Mouse (Mus musculus) adrenal gland, postnatal 10 days (tissue): ENCODE measurements around the gene Cox8a. TPM values are rescaled to one million over a fixed set of nuclear protein-coding genes. Genes with fewer than 3 reads are reported as not detected.

ENCODE experiments used
- DNase-seq: peaks from one replicate; pipeline ENCODE4 v3.0.0; 2021; ENCODE audit warnings: mixed read lengths
- total RNA-seq, 2 experiments: library from RNA; stranded (reverse); gene quantifications; 2 replicates each; pipeline ENCODE4 v1.2.3; 2021

The Cox8a gene
- total RNA-seq, 2 experiments from 2014 or later, result 1,477 to 1,649 TPM

GRCm38 (mm10) chr19:7223488-7223887 lies 6.1 kb upstream of the Cox8a start:
- no peak for DNase-seq

GRCm38 (mm10) chr19:7222196-7222595 lies 4.8 kb upstream of the Cox8a start:
- peak; percentile 67 for DNase-seq

- DNase-seq, result no peak
Observed at GRCm38 (mm10) chr19:7218753-7219152, 1.3 kb upstream of the Cox8a start.

- no peak for DNase-seq
Observed at GRCm38 (mm10) chr19:7217926-7218267, 481 bp upstream of the Cox8a start.

DNA sequence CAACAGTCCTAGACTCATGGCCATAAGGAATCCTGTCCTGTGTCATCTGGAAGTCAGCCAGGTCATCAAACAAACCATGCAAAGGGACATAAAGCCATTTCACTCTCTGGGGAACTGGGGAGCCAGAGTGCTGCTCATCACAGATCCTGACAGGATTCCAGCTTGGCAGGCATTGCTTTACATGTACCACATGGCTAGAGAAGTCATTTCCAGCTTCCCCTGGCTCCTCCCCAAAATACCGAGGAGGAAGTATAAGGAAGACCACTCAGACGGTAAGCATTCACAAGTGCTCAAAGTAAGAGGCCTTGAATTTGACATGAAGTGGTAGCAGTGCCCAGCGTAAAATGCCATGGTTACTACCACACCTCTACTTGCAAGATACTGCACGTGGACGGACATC lies 2.9 kb downstream of the Cox8a start:
- no peak for DNase-seq

DNA sequence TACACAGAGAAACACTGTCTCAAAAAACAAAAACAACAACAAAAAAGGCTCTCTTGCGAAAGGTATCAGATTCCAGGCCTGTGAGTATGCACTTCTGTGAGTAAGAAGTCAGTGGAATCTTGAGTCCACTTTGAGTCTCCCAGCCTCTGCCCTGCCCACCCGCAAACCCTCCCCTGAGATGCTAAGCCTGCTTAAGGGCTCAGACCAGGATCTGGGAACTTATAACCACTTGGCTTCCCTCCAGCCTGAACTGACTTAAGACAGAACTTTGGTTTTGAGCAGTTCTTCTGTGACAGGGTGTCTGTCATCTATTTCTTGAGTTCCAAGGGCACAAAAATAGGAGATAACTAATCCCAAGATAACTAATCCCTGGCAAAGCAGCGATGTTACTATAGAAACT lies 4.4 kb downstream of the Cox8a start:
- no peak for DNase-seq

DNA sequence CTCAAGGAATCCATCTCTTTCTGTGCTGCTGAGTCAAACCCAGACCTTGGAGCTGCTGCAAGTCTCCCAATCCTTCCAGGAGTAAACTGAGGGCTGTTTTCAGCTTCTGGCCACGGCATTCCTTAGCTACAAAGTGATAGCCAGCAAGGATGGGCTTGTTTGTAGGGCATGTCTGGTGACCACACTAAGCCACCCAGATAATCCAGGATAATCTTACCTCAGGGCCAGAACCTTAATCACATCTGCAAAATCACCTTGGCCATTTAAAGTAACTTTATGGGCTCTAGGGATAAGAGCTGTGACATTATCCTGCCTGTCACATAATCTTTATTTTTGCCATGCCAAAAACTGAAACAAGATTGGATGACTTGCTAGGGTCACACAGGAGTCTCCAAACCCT lies 5.2 kb downstream of the Cox8a start:
- no peak for DNase-seq

- DNase-seq, result no peak
Observed at GRCm38 (mm10) chr19:7209907-7210646, 7.3 kb downstream of the Cox8a start.

- DNase-seq, result peak; percentile 96
Observed at GRCm38 (mm10) chr19:7205753-7206736, 11.4 kb downstream of the Cox8a start, which contains the start of gene Otub1. Otub1 (minus strand) TSS chr19:7206316.

- DNase-seq, result no peak
Observed at GRCm38 (mm10) chr19:7205326-7205725, 12.1 kb downstream of the Cox8a start.

DNA sequence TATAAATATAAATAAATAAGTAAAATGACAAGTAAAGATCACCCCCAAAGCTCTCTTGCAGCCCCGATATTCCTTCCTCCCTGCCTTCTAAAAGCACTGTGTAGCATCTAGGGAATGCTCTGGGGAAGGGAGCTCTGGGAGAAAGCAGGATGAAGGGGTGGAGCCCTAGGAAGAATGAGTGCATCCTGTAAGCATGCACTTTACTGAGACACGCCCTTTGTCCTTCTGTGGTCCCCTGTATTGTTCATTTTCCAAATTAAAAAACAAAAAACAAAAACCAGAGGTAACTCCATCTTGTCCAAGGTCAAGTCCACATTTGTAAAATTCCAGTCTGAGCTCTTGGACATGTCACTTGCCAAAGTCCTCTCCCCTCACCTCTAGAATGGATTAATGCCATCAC lies 12.5 kb downstream of the Cox8a start:
- no peak for DNase-seq

GRCm38 (mm10) chr19:7200427-7200826 lies 17.0 kb downstream of the Cox8a start:
- no peak for DNase-seq

DNA sequence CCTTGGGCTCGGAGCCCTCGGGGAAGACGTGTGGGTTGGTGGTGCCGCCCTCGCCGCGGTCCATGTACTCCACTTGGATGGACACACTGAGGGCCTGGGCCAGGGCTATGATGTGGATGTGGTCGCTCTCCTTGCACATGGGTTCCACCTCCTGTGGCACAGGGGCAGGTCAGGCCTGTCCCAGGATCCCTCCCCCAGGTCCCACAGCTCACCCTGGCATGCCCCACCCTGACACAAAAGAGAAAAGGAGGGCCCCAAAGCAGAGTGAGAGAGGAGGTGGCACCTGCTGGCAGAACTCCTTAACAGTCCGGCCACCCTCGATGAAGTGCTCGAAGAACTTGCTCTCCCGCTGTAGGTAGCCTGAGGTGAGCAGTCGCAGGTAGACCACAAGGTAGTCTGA lies 18.3 kb downstream of the Cox8a start:
- DNase-seq, result no peak

- no peak for DNase-seq
Observed at GRCm38 (mm10) chr19:7197445-7197844, 20.0 kb downstream of the Cox8a start.

- peak; percentile 57 for DNase-seq
Observed at GRCm38 (mm10) chr19:7196741-7197270, 20.6 kb downstream of the Cox8a start.

GRCm38 (mm10) chr19:7195900-7196728 lies 21.3 kb downstream of the Cox8a start:
- DNase-seq, result peak; percentile 82

- DNase-seq, result no peak
Observed at GRCm38 (mm10) chr19:7192561-7192967, 24.9 kb downstream of the Cox8a start.

GRCm38 (mm10) chr19:7191639-7192038 lies 25.8 kb downstream of the Cox8a start:
- no peak for DNase-seq

DNA sequence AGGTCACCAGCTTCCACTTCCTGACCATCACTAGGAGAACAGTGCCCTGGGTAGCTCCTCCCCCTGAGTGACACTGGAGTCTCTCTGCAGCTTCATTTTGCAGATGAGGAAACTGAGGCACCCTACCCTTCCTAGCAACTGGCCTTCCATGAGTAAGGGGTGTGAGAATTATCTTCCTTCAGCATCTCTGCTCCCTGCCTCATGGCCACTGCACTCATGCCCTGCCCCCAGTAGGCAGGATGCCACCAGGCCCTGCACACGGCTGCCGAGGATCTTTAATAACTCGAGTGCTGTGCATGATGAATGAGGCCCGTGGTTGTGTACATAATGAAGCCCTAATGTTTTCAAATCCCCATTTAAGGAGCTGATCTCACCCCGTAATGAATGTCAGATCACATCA lies 26.4 kb downstream of the Cox8a start:
- DNase-seq, result no peak

GRCm38 (mm10) chr19:7189026-7189425 lies 28.4 kb downstream of the Cox8a start:
- DNase-seq, result no peak

GRCm38 (mm10) chr19:7187157-7187556 lies 30.3 kb downstream of the Cox8a start:
- no peak for DNase-seq

GRCm38 (mm10) chr19:7185715-7186291 lies 31.6 kb downstream of the Cox8a start:
- no peak for DNase-seq
